ENCODE assay signal across 22 mouse cellular contexts in genomic region chr14:48750994-48751393, GRCm38 (mm10).
DNase-seq lines count a peak whose midpoint lies in the region; ATAC-seq and TF ChIP-seq lines count a peak whose summit lies in the region.
"Had no signal": no experiment of that assay in that cellular context is flagged by ENCODE, and none has a peak within 500 bp of the region (broad histone marks: within the 10 kb centered on the region; RNA-seq: fewer than 3 reads in every experiment).

No protein-coding gene starts in this region.

- TF ChIP-seq POLR2A in brain, embryonic 14.5 days (IDR thresholded peaks at IDR 0.05; ENCODE audit: borderline replicate concordance, extremely low read depth, insufficient read depth, insufficient read length, poor library complexity, severe bottlenecking) = no peak

- no peaks in the 10 kb centered on the region for H3K36me3 ChIP-seq in forebrain, embryonic 12.5 days (replicated peaks)
- H3K36me3 ChIP-seq in forebrain, embryonic 15.5 days = no peaks in the 10 kb centered on the region
- no peaks in the 10 kb centered on the region for H3K36me3 ChIP-seq in embryonic facial prominence, embryonic 10.5 days (replicated peaks)
- no peaks in the 10 kb centered on the region for H3K36me3 ChIP-seq in midbrain, embryonic 12.5 days
- H3K36me3 ChIP-seq: embryonic facial prominence, embryonic 13.5 days; G1E; heart, embryonic 10.5 days; hindbrain, embryonic 15.5 days; kidney, embryonic 15.5 days had no signal

- peak; percentile 78 for DNase-seq in brain, embryonic 14.5 days (ENCODE audit: low read depth)
- peak; percentile 13 for DNase-seq in embryonic facial prominence, embryonic 10.5 days (ENCODE audit: low spot score)
- no peak for DNase-seq in layer of hippocampus, adult 8-10 months (ENCODE audit: low spot score in 2 of 2)
- no peak for DNase-seq in right cerebral cortex, adult 2 months (ENCODE audit: low spot score in 2 of 2)
- no peak for DNase-seq in layer of hippocampus, adult 9-11 months
- DNase-seq: adrenal gland, postnatal 25 days; cerebellum, adult 11-12 months; cerebellum, postnatal 25 days; gastrocnemius, postnatal 25 days; heart, postnatal 10 days; lung, adult 18-20 months; lung, postnatal 14 days had no signal

- H3K4me2 ChIP-seq in forebrain, embryonic 12.5 days = no peak overlapping the region
- no peak overlapping the region for H3K4me2 ChIP-seq in forebrain, embryonic 15.5 days (replicated peaks)
- H3K4me2 ChIP-seq in midbrain, embryonic 12.5 days (replicated peaks) = peak overlapping the region; percentile 25
- H3K4me2 ChIP-seq: kidney, embryonic 15.5 days had no signal

- H3K27me3 ChIP-seq in forebrain, embryonic 12.5 days = peaks cover 64% of the 10 kb centered on the region
- peaks cover 48% of the 10 kb centered on the region for H3K27me3 ChIP-seq in forebrain, embryonic 15.5 days
- H3K27me3 ChIP-seq in embryonic facial prominence, embryonic 10.5 days (replicated peaks; ENCODE audit: low read depth, poor library complexity, severe bottlenecking) = peaks cover 61% of the 10 kb centered on the region
- H3K27me3 ChIP-seq in midbrain, embryonic 12.5 days = no peaks in the 10 kb centered on the region; the same call in 1 of the 2 replicates

- 0 out of 2 replicates have a peak, but pooled peaks have one; percentile 8 for ATAC-seq in forebrain, embryonic 12.5 days (ENCODE audit: low FRiP score)
- ATAC-seq in forebrain, embryonic 15.5 days (replicated peaks) = no peak
- peak; percentile 61 for ATAC-seq in midbrain, embryonic 12.5 days (ENCODE audit: low FRiP score, low read depth)
- ATAC-seq: intestine, postnatal 0 days had no signal

- TF ChIP-seq CTCF in brain, embryonic 14.5 days (IDR thresholded peaks at IDR 0.05; ENCODE audit: borderline replicate concordance, extremely low read depth, insufficient read depth, insufficient read length) = no peak

- no peaks in the 10 kb centered on the region for H3K9me3 ChIP-seq in forebrain, embryonic 12.5 days
- no peaks in the 10 kb centered on the region for H3K9me3 ChIP-seq in forebrain, embryonic 15.5 days
- H3K9me3 ChIP-seq in embryonic facial prominence, embryonic 10.5 days = no peaks in the 10 kb centered on the region
- no peaks in the 10 kb centered on the region for H3K9me3 ChIP-seq in midbrain, embryonic 12.5 days
- H3K9me3 ChIP-seq: embryonic facial prominence, embryonic 13.5 days; G1E; heart, embryonic 10.5 days; hindbrain, embryonic 15.5 days; kidney, embryonic 15.5 days had no signal

- H3K4me1 ChIP-seq in forebrain, embryonic 12.5 days = peaks cover 46% of the 10 kb centered on the region
- peaks cover 33% of the 10 kb centered on the region for H3K4me1 ChIP-seq in forebrain, embryonic 15.5 days
- H3K4me1 ChIP-seq in embryonic facial prominence, embryonic 10.5 days = peaks cover 34% of the 10 kb centered on the region
- H3K4me1 ChIP-seq in midbrain, embryonic 12.5 days = peaks cover 45% of the 10 kb centered on the region
- H3K4me1 ChIP-seq: heart, embryonic 10.5 days had no signal

- no peak overlapping the region for H3K9ac ChIP-seq in forebrain, embryonic 12.5 days
- no peak overlapping the region for H3K9ac ChIP-seq in forebrain, embryonic 15.5 days (replicated peaks)
- H3K9ac ChIP-seq in midbrain, embryonic 12.5 days (replicated peaks) = 0 out of 2 replicates have a peak overlapping the region, but pooled peaks have one; percentile 15
- H3K9ac ChIP-seq: embryonic facial prominence, embryonic 13.5 days; hindbrain, embryonic 15.5 days; kidney, embryonic 15.5 days had no signal

- H3K4me3 ChIP-seq in forebrain, embryonic 12.5 days (replicated peaks) = no peak overlapping the region
- H3K4me3 ChIP-seq in forebrain, embryonic 15.5 days = no peak overlapping the region
- no peak overlapping the region for H3K4me3 ChIP-seq in embryonic facial prominence, embryonic 10.5 days
- H3K4me3 ChIP-seq in midbrain, embryonic 12.5 days = no peak overlapping the region
- H3K4me3 ChIP-seq: embryonic facial prominence, embryonic 13.5 days; hindbrain, embryonic 15.5 days; kidney, embryonic 15.5 days had no signal

- WGBS in forebrain, embryonic 12.5 days = 1% methylated on average over 6 of the region's 6 CpGs
- WGBS in forebrain, embryonic 15.5 days = 6% methylated on average over 6 of the region's 6 CpGs
- 24% methylated on average over 6 of the region's 6 CpGs for WGBS in embryonic facial prominence, embryonic 10.5 days
- WGBS in midbrain, embryonic 12.5 days = 5% methylated on average over 6 of the region's 6 CpGs

- peak overlapping the region; percentile 60 for H3K27ac ChIP-seq in forebrain, embryonic 12.5 days
- no peak overlapping the region for H3K27ac ChIP-seq in forebrain, embryonic 15.5 days (replicated peaks)
- H3K27ac ChIP-seq in embryonic facial prominence, embryonic 10.5 days (replicated peaks) = no peak overlapping the region
- peak overlapping the region; percentile 91 for H3K27ac ChIP-seq in midbrain, embryonic 12.5 days (replicated peaks)
- H3K27ac ChIP-seq: embryonic facial prominence, embryonic 13.5 days; heart, embryonic 10.5 days; hindbrain, embryonic 15.5 days; kidney, embryonic 15.5 days; stomach, postnatal 0 days had no signal

Comparison
In these comparisons a context has a peak if more than half of its experiments do, and no peak if none do; other contexts are left out.
1. H3K27ac ChIP-seq: peak in forebrain, embryonic 12.5 days (single experiment) and midbrain, embryonic 12.5 days (single experiment); none in forebrain, embryonic 15.5 days (single experiment) and embryonic facial prominence, embryonic 10.5 days (single experiment).
2. DNase-seq: peak in brain, embryonic 14.5 days (single experiment) and embryonic facial prominence, embryonic 10.5 days (single experiment); none in layer of hippocampus, adult 8-10 months (0 of 2), right cerebral cortex, adult 2 months (0 of 2) and layer of hippocampus, adult 9-11 months (single experiment).